Mouse (Mus musculus) E14TG2a.4 (cell line): ENCODE data around the gene Tmem201.
A peak's percentile ranks its signal among the peaks of the same experiment; 100 is the strongest.

Experiments
- CTCF ChIP-seq: conservative IDR thresholded peaks from 2 replicates; pipeline ENCODE4 v1.5.1; 2014; ENCODE audit warnings: low read length
- NANOG ChIP-seq: IDR thresholded peaks from 2 replicates; pipeline ENCODE4 v1.6.1; 2014; ENCODE audit warnings: borderline replicate concordance, low read length, mixed read lengths
- POU5F1 ChIP-seq: IDR thresholded peaks from 2 replicates; pipeline ENCODE4 v1.6.1; 2014; ENCODE audit warnings: low read length, borderline replicate concordance

- TF ChIP-seq CTCF, result no peak
- TF ChIP-seq POU5F1, result no peak
- peak; percentile 16; the same call in 1 of the 2 replicates for TF ChIP-seq NANOG
Observed at GRCm38 (mm10) chr4:149689822-149690700, 47.8 kb downstream of the Tmem201 start.
